Mouse (Mus musculus) layer of hippocampus, postnatal 25 days (tissue): ENCODE results near the gene Phlpp1. TPM values are rescaled to one million over a fixed set of nuclear protein-coding genes. Genes with fewer than 3 reads are reported as not detected.
"Not testable (repeated sequence)": the region's sequence is repeated elsewhere in the genome, so short reads cannot be mapped to it uniquely, and the experiment has no call there.

Experiments used
- DNase-seq, 2 experiments: peaks; one replicate each; pipeline ENCODE4 v3.0.0; 2022; ENCODE audit warnings: mixed read lengths in 2 of 2, low spot score in 1 of 2; ENCODE audit errors: extremely low spot score in 1 of 2
- total RNA-seq, 2 experiments: library from RNA; stranded (reverse); gene quantifications; 2 replicates each; pipeline ENCODE4 v1.2.3; 2021

Gene Phlpp1
- total RNA-seq, 2 experiments from 2014 or later: 78.6 to 80.8 TPM

DNA sequence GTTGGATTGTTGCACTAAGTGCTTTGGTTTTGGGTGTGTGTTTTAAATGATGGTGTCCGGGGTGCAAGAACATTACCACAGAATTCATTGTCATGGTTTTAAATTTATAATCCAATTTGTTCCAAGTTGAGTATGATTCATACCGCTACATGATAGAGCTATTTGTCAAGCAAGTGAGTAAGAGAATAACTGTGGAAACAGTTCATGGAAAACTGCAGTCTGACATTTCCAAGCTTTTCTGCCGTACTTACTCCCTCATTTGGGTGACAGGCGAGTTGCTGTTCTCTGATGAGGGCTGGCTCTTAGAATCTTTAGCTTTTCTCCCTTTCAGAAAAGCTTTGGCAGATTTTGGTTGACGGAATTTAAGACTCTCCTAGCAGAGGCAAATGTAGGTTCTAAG lies 117.5 kb downstream of the Phlpp1 start:
- no peak for DNase-seq

DNA sequence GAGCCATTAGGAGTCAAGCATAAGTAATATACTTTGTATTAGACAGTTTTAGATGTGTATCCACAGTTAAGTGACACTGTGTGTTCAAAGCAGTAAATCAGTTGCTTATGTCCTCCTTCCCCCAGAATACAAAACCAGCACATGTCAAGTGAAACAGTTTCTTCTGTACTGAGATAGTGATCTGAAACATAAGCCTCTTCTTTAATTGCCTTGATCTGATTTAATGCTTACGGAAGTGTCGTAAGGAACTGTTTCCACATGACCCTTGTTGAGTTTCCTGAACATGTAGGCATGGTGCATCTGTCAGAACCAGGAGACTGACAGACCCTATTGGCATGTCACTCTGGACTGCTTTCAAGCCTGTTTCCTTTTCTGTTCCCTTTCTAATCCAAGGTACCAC lies 118.0 kb downstream of the Phlpp1 start:
- DNase-seq: no peak

DNA sequence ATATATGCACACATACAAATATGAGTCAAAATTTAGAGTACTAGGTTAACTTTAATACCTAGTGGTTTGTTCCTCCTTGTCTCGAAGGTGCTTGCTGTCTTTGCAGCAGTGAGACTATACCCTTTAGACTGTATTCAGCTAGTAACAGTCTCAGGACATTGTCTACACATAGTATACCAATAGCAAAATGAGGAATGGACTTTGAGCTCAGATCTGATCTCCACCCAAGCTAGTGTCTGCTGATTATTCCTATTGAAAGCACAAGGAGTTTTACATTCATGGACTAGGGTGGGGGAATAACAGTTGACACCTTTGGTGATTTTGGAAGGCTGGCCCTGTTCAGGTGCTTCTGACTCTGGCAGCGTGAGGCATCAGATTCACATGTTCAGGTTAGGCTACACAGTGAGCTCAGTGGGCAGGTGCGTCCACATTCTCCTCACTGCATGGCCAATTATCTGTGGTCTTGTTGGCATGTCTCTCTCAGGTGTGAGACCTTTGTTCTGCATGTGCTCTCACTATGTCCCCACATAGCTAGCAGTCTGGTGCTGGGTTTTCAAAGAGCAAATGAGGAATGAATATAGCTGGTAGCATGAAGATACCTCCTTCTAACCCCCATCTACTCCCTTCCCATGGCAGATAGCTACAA lies 138.0 kb downstream of the Phlpp1 start:
- no peak for DNase-seq

DNA sequence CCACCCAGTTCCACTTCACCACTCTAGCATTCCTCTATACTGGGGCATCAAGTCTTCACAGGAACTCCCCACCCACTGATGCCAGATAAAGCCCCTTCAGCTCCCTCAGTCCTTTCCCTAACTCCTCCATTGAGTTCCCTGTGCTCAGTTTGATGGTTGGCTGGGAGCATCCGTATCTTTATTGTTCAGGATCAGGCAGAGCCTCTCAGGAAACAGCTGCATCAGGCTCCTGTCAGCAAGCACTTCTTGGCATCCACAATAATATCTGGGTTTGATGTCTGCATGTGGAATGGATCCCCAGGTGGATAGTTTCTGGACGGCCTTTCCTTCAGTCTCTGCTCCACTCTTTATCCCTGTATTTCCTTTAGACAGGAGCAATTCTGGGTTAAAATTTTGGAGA lies 138.7 kb downstream of the Phlpp1 start:
- DNase-seq: no peak

DNA sequence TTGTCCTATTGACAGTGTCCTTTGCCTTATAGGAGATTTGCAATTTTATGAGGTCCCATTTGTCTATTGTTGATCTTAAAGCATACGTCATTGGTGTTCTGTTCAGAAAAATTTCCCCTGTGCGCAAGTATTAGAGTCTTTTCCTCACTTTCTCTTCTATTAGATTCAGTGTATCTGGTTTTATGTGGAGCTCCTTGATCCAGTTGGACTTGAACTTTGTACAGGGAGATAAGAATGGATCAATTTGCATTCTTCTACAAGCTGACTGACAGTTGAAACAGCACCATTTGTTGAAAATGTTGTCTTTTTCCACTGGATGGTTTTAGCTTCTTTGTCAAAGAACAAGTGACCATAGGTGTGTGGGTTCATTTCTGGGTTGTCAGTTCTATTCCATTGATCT lies 140.3 kb downstream of the Phlpp1 start:
- not testable (repeated sequence) for DNase-seq

DNA sequence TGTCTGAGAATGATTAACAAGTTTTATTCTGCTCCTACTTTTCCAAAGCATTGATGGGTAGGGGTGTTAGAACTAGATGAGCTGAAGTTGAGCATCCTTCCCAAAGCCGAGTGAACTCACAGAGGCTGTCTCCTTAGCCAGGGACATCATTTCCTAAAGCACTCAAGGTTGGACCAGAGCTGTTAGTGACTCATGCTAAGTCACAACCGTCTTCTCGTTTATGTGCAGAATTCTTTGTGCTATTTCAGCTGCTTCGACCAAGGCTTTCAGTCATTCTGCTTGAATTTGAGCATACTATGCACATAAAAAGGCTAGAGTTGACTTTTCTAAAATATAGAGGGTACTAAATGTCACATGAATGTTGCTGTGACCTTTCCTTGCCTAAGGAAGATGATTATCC lies 142.9 kb downstream of the Phlpp1 start:
- no peak for DNase-seq

DNA sequence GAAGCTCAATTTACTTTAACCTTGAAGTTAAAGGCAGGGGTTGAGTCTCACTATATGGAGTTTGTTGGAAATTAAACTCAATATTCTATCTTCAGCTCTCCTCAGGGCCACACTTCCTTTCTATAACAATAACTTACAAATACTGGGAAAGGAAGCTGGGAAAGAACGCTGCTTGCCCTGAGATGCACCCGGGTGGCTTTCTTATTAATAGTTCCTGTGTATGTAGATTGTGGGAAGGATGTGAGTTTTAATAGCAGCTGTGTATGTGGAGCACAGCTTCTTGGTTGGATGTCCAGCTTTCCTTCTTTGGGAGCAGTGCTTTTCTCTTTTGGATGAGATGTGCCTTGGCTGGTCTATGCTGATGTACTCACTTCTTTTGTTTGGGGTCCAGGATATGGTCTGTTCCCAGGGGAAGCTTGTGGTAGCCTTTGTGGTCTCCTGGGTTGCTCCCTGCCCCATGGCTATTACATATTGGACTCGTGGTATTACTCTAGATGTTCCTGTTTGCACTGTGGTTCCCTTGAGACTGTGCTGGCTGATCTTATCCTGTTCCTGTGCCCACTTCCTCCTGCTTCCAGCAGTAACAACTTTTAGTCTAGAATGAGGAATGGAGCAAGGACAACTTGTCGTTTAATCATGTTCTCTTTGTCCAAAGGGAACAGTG lies 145.2 kb downstream of the Phlpp1 start:
- no peak for DNase-seq

DNA sequence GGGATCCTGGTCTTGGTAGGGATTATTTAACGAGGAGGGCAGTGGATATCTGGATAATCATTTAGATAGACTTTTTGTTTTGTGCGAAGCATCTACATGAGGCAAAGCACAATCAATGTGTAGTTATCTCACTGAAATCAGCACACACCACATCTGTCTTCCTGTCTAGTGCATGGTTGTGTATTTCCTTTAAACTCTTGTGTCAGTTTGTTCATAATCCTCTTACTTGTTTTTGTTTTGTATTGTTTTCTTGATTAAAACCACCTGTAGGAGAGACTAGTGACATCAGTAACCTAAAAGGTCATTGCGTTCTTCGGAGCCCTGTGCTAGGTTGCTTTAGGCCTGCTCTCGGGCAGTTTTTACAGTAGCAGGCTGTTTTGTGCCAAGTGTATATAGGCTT lies 146.8 kb downstream of the Phlpp1 start:
- DNase-seq: no peak

DNA sequence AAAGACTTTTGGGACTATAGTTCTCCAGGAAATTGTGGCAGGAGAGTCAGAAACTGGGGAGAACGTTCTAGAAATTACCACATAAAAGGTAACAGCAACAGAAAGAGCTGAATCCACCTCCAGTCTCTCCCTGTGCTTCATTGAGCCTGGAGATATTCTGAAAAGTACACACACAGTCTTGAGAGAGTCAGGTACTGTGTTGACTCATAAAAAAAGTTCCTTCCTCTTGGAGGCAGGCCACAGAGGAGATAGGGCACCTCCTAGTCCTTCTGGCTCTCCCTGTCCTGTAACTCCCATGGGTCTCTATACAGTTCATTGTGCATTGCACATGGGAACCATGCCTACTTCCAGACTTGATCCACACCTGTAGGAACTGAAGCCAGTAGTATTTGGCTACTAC lies 149.0 kb downstream of the Phlpp1 start:
- DNase-seq: no peak

DNA sequence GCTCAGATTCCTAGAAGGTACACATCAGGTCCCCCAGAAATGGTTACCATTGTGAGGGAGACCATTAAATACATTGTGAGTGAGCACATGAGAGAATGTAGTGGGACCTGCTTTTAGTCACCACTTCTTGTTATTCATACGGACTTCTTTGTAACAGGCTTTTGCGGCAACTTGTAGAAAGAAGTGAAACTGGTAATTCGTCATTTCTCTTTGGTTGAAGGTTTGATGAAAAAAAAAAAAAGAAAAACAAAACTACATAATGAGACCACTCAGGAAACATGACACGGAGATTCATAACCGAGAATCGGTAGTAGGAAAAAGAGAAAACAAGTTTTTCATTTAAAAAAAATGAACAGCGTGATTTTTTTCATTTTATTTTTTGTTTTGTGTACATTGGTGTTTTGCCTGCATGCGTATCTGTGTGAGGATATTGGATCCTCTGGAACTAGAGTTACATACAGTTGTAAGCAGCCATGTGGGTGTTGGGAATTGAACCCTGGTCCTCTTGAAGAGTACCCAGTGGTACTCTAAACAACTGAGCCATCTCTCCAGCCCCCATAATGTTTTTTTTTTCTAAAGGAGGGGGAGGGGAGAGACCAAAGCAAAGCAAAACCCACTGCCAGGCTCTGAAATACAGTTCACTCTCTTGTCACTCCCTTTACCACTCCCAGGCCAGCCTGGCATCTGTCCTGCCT lies 150.0 kb downstream of the Phlpp1 start:
- DNase-seq: no peak

DNA sequence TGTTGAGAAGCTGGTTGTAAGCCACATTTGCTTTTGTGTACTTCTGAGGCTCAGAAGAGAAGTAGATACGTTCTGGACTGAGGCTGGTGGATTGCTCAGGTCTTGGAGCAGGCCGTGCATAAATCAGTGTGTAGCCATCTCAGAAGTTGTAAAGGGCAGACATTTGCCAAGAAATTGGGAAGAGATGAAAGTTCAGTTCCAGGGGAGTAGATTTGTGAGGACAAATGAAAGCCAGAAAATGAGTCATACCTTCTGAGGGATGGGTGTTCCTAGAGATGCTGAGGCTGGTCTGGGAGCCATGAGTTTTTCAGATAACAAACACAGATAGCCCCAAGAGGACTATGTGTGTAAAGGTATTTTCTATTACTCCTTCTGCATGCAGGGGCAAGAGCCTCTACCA lies 155.1 kb downstream of the Phlpp1 start:
- DNase-seq: no peak

DNA sequence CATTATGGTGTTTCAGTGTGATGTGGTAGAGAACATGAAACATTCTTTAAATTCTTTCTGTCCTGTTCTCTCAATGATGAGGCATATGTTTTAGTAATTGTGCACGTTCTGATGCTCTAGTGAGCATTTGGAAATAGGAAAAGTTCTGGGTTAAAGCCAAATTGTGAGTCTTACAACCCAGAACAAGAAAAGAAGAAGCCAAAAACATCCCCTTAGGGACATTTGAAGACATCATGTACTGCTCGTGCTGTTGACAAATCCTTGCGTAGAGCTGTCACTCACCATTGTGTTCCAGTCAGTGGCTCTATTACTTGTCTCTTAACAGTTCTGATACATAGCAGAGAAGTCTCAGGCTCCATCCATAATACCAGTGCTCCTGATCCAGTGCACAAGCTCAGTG lies 170.5 kb downstream of the Phlpp1 start:
- no peak for DNase-seq

DNA sequence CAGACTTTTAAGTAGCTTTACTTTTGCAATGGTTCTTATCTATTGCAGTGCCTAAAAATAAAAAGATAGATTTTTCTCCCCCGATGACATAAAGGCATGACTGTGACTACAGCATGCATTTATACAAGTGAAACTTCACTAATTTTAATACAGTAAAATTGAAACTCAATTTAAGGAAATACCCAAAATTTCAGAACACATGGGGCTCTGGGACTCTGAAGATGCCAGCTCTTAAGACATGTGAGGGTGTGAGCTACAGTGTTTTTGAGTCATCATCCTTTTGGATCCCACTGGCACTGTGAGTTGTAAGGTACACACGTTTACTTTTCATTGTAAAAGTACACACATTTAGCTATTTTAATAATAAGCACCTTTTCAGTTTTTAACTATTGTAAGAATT lies 173.7 kb downstream of the Phlpp1 start:
- no peak for DNase-seq

DNA sequence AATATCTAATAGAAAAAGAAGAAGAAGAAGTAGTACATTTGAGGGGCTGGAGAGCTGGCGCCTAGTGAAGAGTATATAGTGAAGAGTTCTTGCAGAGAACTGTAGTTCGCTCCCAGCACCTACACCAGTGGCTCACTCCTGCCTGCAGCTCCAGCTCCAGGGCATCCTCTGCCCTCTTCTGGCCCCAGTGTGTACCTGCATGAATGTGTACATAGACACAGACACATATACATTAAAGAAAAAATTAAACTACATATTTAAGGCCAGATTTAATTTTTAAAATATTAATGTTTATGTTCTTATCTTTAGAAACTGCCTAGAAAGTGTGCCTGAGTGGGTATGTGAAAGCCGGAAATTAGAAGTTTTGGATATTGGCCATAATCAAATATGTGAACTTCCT lies 175.2 kb downstream of the Phlpp1 start:
- DNase-seq: no peak

DNA sequence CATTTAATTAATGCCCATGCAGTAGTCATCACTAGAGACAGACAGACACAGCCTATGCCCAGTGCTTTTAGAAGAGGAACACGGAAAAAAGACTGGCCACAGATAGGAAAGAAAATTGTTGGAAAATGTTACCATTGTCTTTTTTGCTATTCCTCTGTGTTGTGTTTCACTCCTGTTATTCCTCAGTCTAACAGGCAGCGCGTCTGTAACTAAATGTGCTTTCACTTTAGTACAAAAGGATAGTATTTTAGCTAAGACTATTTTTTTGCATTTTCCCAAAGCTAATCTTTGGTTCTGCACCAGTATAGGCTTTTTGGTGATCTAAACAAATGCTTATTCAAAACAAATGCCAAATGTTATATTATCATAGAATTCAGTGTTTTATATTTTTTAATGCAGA lies 177.6 kb downstream of the Phlpp1 start:
- DNase-seq: no peak

DNA sequence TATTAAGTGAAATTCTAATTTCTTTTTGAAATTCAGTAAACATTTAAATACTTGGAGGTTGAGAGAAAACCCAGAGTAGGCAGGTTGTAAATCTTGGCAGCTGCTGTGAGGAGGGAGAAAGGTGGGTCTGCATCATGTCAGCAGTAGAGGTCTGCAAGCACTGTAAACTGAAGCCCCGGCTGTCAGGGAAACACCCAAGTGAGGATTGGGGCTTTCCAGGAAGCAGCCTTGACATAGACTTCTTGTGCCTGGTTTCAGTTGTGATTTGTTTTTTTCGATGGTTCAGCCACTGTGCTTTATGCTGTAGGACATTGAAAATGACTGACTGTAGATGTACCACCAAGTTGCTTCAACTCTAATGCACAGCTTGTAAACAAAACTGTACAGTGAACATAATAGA lies 180.0 kb downstream of the Phlpp1 start:
- no peak for DNase-seq

DNA sequence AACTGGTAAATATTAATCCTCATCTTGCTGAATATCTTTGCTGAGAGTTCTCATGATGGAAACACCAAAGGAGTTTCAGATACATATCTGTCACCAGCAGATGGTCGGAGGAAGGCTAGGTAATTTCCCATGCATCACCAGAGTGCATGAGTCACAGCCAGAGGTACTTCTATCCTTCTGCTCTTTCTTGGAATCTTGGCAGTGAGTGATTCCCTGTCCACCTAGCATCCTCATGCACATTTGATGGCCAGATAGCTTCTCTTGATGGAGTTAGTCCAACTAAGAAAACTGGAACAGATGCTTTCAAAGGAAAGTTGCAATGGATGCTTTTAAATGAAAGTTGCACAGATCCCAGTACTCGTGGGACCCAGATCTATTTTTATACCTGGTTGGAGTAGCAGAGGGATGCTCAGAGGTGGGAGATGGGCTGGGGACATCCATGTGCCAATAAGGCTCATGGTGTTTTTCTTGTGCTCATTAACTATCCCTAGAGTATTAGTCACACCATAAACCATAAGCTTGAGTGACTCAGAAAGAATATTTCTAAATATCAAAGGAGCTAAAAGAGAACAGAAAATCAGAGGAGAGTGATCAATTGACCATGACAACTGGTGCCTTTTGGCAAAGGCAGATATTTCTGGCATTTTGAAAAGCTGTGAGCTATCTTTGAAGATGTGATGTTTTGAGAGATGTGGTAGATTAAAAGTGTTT lies 181.4 kb downstream of the Phlpp1 start:
- DNase-seq: no peak

DNA sequence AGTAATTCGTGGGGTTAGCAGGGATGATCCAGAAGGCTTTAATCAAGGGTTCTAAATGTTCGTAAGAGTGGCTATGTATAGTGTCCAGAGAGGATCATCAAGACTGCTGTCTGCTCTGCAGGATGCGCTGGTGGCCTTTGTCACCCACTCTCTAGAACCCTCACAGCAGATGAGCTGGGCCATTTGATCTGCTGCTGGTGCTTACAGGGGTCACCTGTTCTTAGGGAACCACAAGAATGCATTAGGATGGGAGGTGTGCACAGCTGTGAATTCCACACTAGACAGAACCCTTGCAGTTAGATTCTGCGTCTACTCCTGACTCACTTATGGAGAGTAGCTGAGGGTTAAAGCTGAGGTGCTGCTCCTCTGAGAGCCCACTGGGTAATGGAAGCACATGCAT lies 182.4 kb downstream of the Phlpp1 start:
- no peak for DNase-seq

DNA sequence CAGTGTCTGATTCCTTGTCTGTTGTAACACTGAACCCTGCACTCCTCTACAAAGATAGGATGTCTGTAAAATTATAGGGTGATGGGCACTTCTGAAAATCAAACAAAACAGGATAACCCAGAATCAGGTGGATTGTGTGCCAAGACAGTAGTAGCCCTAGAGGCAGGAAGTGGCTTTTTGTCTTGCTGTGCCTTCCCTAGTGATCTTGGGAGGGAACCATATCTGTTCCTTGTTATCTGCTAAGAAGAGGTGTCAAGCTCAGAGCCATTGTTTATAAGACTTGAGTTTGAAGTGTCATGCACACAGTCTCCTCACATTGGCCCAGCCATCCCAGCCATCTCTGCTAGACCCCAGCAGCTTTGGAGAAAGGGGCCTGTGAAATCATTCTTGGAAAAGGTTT lies 187.9 kb downstream of the Phlpp1 start:
- DNase-seq: no peak

DNA sequence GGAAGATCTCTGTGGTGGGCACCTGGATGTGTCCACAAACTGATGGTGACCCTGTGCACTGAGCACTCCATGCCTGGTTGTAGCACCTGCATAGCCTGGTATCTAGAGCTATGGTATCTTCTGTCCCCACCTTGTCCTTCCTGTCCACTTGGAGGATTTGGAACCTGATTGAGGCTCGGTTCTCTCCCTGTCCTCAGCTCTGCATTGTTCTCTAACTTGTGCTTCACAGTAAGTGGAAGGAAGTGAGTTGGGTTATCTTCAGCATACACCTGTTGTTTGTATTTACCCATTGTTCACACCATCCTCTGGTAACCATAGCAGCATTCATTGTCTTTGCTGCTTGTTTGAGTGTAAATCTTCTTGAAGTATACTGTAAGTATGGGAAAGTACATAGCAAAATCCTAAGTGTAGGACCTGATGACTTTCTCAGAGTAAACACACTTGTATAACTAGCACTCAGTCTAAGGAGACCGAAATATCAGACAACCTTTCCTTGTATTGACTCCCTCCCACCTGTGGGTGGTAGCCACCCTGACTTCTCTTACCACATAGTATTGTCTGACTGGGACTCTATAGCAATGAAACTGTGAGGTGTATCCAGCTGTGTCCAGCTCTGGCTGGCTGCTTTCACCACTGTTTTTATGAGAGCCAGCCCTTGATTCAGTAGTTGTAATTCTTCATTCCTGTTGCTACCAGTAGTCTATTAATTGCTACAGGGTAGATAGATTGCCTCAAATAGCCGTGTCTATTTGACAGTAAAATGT lies 191.5 kb downstream of the Phlpp1 start:
- DNase-seq: no peak

DNA sequence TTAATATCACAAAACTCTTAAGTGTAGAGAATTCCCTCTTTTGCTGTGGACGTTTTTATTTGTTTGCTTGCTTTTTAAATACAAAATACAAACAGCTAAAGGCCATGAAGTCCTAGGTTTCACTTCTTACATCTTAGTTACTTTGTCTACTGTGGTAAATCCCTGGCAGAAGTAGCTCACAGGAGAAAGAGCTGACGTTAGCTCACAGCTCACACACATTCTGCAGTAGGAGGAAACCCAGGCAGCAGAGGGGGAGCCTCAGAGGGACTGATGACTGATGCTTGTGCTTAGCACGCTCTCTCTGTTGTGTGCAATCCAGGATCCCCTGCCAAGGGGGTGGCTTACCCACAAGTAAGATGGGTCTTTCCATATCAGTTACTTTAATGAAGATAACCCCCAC lies 197.8 kb downstream of the Phlpp1 start:
- no peak for DNase-seq
